Mouse (Mus musculus): ENCODE data around the gene Gm12216. TPM values are rescaled to one million over a fixed set of nuclear protein-coding genes. Genes with fewer than 3 reads are reported as not detected.

Gm12216 gene
- total and polyA plus RNA-seq, 2 experiments = 2.7 to 3.2 TPM

- Histone ChIP-seq H3K79me2 (ENCODE audit: control insufficient read depth, insufficient read depth, low read length) (no peaks in the 10 kb centered on the region), H3K4me1 (ENCODE audit: control insufficient read depth, insufficient read depth, low read length) (peaks cover 5% of the 10 kb centered on the region), H3K9ac (ENCODE audit: low read depth, low read length) (no peak overlapping the region), H3K4me3 (ENCODE audit: insufficient read depth, low read depth, low read length) (no peak overlapping the region), H3K27me3 (ENCODE audit: control insufficient read depth, insufficient read depth, low read length) (no peaks in the 10 kb centered on the region), H3K36me3 (ENCODE audit: control insufficient read depth, insufficient read depth, low read length) (no peaks in the 10 kb centered on the region), H3K27ac (replicated peaks; ENCODE audit: insufficient read depth, low read depth, low read length) (no peak overlapping the region)
- WGBS = 64% methylated on average over 5 of the region's 5 CpGs
- TF ChIP-seq POLR2A (IDR thresholded peaks at IDR 0.05; ENCODE audit: extremely low read depth, insufficient read depth, low read length) (no peak), CTCF (IDR thresholded peaks at IDR 0.05; ENCODE audit: low read depth, low read length) (no peak)
- DNase-seq (ENCODE audit: extremely low read depth, low read depth, low spot score) = no peak
Observed at GRCm38 (mm10) chr11:53851795-53852194, 7.3 kb downstream of the Gm12216 start.

- TF ChIP-seq CTCF (IDR thresholded peaks at IDR 0.05; ENCODE audit: low read depth, low read length) = peak; percentile 92
- no peak for TF ChIP-seq POLR2A (IDR thresholded peaks at IDR 0.05; ENCODE audit: extremely low read depth, insufficient read depth, low read length)
- 46% methylated on average over 9 of the region's 9 CpGs for WGBS
- no peak overlapping the region for H3K9ac ChIP-seq (ENCODE audit: low read depth, low read length)
- H3K4me3 ChIP-seq (ENCODE audit: insufficient read depth, low read depth, low read length) = no peak overlapping the region
- H3K36me3 ChIP-seq (ENCODE audit: control insufficient read depth, insufficient read depth, low read length) = no peaks in the 10 kb centered on the region
- peak; percentile 57 for DNase-seq (ENCODE audit: extremely low read depth, low read depth, low spot score)
- H3K27me3 ChIP-seq (ENCODE audit: control insufficient read depth, insufficient read depth, low read length) = no peaks in the 10 kb centered on the region
- H3K79me2 ChIP-seq (ENCODE audit: control insufficient read depth, insufficient read depth, low read length) = no peaks in the 10 kb centered on the region
- H3K4me1 ChIP-seq (ENCODE audit: control insufficient read depth, insufficient read depth, low read length) = peaks cover 5% of the 10 kb centered on the region
- no peak overlapping the region for H3K27ac ChIP-seq (replicated peaks; ENCODE audit: insufficient read depth, low read depth, low read length)
Observed at GRCm38 (mm10) chr11:53849588-53850320, 9.3 kb downstream of the Gm12216 start.

GRCm38 (mm10) chr11:53845680-53846079 lies 13.4 kb downstream of the Gm12216 start:
- WGBS = 84% methylated on average over 6 of the region's 6 CpGs
- Histone ChIP-seq H3K79me2 (ENCODE audit: control insufficient read depth, insufficient read depth, low read length) (no peaks in the 10 kb centered on the region), H3K27ac (replicated peaks; ENCODE audit: insufficient read depth, low read depth, low read length) (no peak overlapping the region), H3K27me3 (ENCODE audit: control insufficient read depth, insufficient read depth, low read length) (no peaks in the 10 kb centered on the region), H3K9ac (ENCODE audit: low read depth, low read length) (no peak overlapping the region), H3K36me3 (ENCODE audit: control insufficient read depth, insufficient read depth, low read length) (no peaks in the 10 kb centered on the region), H3K4me1 (ENCODE audit: control insufficient read depth, insufficient read depth, low read length) (peaks cover 1% of the 10 kb centered on the region; the same call in 1 of the 2 replicates), H3K4me3 (ENCODE audit: insufficient read depth, low read depth, low read length) (no peak overlapping the region)
- no peak for DNase-seq (ENCODE audit: extremely low read depth, low read depth, low spot score)
- no peak for TF ChIP-seq POLR2A (IDR thresholded peaks at IDR 0.05; ENCODE audit: extremely low read depth, insufficient read depth, low read length)
- no peak for TF ChIP-seq CTCF (IDR thresholded peaks at IDR 0.05; ENCODE audit: low read depth, low read length)

- H3K4me1 ChIP-seq (ENCODE audit: control insufficient read depth, insufficient read depth, low read length) = peaks cover 5% of the 10 kb centered on the region
- no peak overlapping the region for H3K27ac ChIP-seq (replicated peaks; ENCODE audit: insufficient read depth, low read depth, low read length)
- no peak for DNase-seq (ENCODE audit: extremely low read depth, low read depth, low spot score)
- no peak overlapping the region for H3K9ac ChIP-seq (ENCODE audit: low read depth, low read length)
- H3K4me3 ChIP-seq (ENCODE audit: insufficient read depth, low read depth, low read length) = no peak overlapping the region
- TF ChIP-seq CTCF (IDR thresholded peaks at IDR 0.05; ENCODE audit: low read depth, low read length) (no peak), POLR2A (IDR thresholded peaks at IDR 0.05; ENCODE audit: extremely low read depth, insufficient read depth, low read length) (no peak)
- WGBS = 94% methylated on average over 10 of the region's 10 CpGs
- no peaks in the 10 kb centered on the region for H3K27me3 ChIP-seq (ENCODE audit: control insufficient read depth, insufficient read depth, low read length)
- H3K36me3 ChIP-seq (ENCODE audit: control insufficient read depth, insufficient read depth, low read length) = no peaks in the 10 kb centered on the region
- no peaks in the 10 kb centered on the region for H3K79me2 ChIP-seq (ENCODE audit: control insufficient read depth, insufficient read depth, low read length)
Observed at GRCm38 (mm10) chr11:53843106-53843505, 15.9 kb downstream of the Gm12216 start.

GRCm38 (mm10) chr11:53842161-53842581 lies 16.9 kb downstream of the Gm12216 start:
- no peak for TF ChIP-seq POLR2A (IDR thresholded peaks at IDR 0.05; ENCODE audit: extremely low read depth, insufficient read depth, low read length)
- TF ChIP-seq CTCF (IDR thresholded peaks at IDR 0.05; ENCODE audit: low read depth, low read length) = no peak
- Histone ChIP-seq H3K27me3 (ENCODE audit: control insufficient read depth, insufficient read depth, low read length) (no peaks in the 10 kb centered on the region), H3K27ac (replicated peaks; ENCODE audit: insufficient read depth, low read depth, low read length) (no peak overlapping the region), H3K9ac (ENCODE audit: low read depth, low read length) (no peak overlapping the region), H3K4me1 (ENCODE audit: control insufficient read depth, insufficient read depth, low read length) (peaks cover 5% of the 10 kb centered on the region), H3K4me3 (ENCODE audit: insufficient read depth, low read depth, low read length) (no peak overlapping the region), H3K36me3 (ENCODE audit: control insufficient read depth, insufficient read depth, low read length) (no peaks in the 10 kb centered on the region), H3K79me2 (ENCODE audit: control insufficient read depth, insufficient read depth, low read length) (no peaks in the 10 kb centered on the region)
- 94% methylated on average over 4 of the region's 4 CpGs for WGBS
- DNase-seq (ENCODE audit: extremely low read depth, low read depth, low spot score) = no peak

GRCm38 (mm10) chr11:53841514-53841913 lies 17.5 kb downstream of the Gm12216 start:
- H3K27ac ChIP-seq (replicated peaks; ENCODE audit: insufficient read depth, low read depth, low read length) = no peak overlapping the region
- no peak overlapping the region for H3K9ac ChIP-seq (ENCODE audit: low read depth, low read length)
- no peaks in the 10 kb centered on the region for H3K36me3 ChIP-seq (ENCODE audit: control insufficient read depth, insufficient read depth, low read length)
- TF ChIP-seq POLR2A (IDR thresholded peaks at IDR 0.05; ENCODE audit: extremely low read depth, insufficient read depth, low read length) (no peak), CTCF (IDR thresholded peaks at IDR 0.05; ENCODE audit: low read depth, low read length) (no peak)
- no peaks in the 10 kb centered on the region for H3K27me3 ChIP-seq (ENCODE audit: control insufficient read depth, insufficient read depth, low read length)
- H3K4me3 ChIP-seq (ENCODE audit: insufficient read depth, low read depth, low read length) = no peak overlapping the region
- whole genome bisulfite sequencing = 60% methylated on average over 12 of the region's 12 CpGs
- peaks cover 5% of the 10 kb centered on the region for H3K4me1 ChIP-seq (ENCODE audit: control insufficient read depth, insufficient read depth, low read length)
- no peaks in the 10 kb centered on the region for H3K79me2 ChIP-seq (ENCODE audit: control insufficient read depth, insufficient read depth, low read length)
- peak; percentile 25 for DNase-seq (ENCODE audit: extremely low read depth, low read depth, low spot score)

All from liver, adult 2 months (tissue).